Mouse (Mus musculus) hindbrain, embryonic 11.5 days (tissue): ENCODE measurements at regions not wholly inside any gene's neighbourhood (a gene's known extent, or its start where the extent isn't known, plus 50 kb on each side); places are given as distances from the start of the nearest gene placed in this dataset.
"Not testable (repeated sequence)": the region's sequence is repeated elsewhere in the genome, so short reads cannot be mapped to it uniquely, and the experiment has no call there.

Source experiments
- ATAC-seq: fragments of 200-750 bp; cut with Nextera tagmentation; 2 replicates; pipeline ENCODE4 v1.8.0; 2017; ENCODE audit warnings: mild to moderate bottlenecking, moderate TSS enrichment, moderate library complexity; ENCODE audit not compliant: low FRiP score
- DNase-seq: peaks from one replicate; pipeline ENCODE4 v3.0.0-alpha.2; 2015; ENCODE audit warnings: low spot score
- H3K27ac ChIP-seq: fragments of 300-500 bp; sonication (generic); 2 replicates; pipeline ENCODE4 v1.5.1; 2014; ENCODE audit warnings: mild to moderate bottlenecking, low read depth, low read length
- H3K27me3 ChIP-seq: fragments of 300-500 bp; sonication (generic); 2 replicates; pipeline ENCODE4 v1.6.1; 2014; ENCODE audit warnings: mild to moderate bottlenecking, low read length, moderate library complexity, mixed read lengths; ENCODE audit not compliant: control insufficient read depth, insufficient read depth
- H3K36me3 ChIP-seq: fragments of 300-500 bp; sonication (generic); 2 replicates; pipeline ENCODE4 v1.6.1; 2014; ENCODE audit warnings: mild to moderate bottlenecking, low read length, moderate library complexity, mixed read lengths; ENCODE audit not compliant: control insufficient read depth, insufficient read depth
- H3K4me1 ChIP-seq: fragments of 300-500 bp; sonication (generic); replicated peaks from 2 replicates; pipeline ENCODE4 v1.6.1; 2014; ENCODE audit warnings: low read length, mixed read lengths; ENCODE audit not compliant: control insufficient read depth, insufficient read depth
- H3K4me2 ChIP-seq: fragments of 300-500 bp; sonication (generic); replicated peaks from 2 replicates; pipeline ENCODE4 v1.6.1; 2014; ENCODE audit warnings: mild to moderate bottlenecking, low read depth, low read length
- H3K4me3 ChIP-seq: fragments of 300-500 bp; sonication (generic); 2 replicates; pipeline ENCODE4 v1.5.1; 2014; ENCODE audit warnings: low read depth, low read length
- H3K9ac ChIP-seq: fragments of 300-500 bp; sonication (generic); 2 replicates; pipeline ENCODE4 v1.6.1; 2014; ENCODE audit warnings: low read depth, low read length
- H3K9me3 ChIP-seq: fragments of 300-500 bp; sonication (generic); 2 replicates; pipeline ENCODE4 v1.6.1; 2016; ENCODE audit warnings: low read length; ENCODE audit not compliant: control insufficient read depth
- WGBS: fragments of 180-500 bp; shearing (Covaris S2); extraction: QIAGEN DNeasy Blood & Tissue Kit; methylation state at CpG from one replicate; pipeline ENCODE4 v1.1.7; 2014; 5-methylcytosine and 5-hydroxymethylcytosine counted together

- ATAC-seq, H3K36me3 ChIP-seq, H3K4me3 ChIP-seq, DNase-seq, H3K9me3 ChIP-seq, H3K9ac ChIP-seq, H3K27ac ChIP-seq, H3K27me3 ChIP-seq, H3K4me1 ChIP-seq, H3K4me2 ChIP-seq: not testable (repeated sequence)
- 95% methylated on average over 8 of the region's 11 CpGs for WGBS
These were observed 75.8 kb downstream of the Dusp6 start for GRCm38 (mm10) chr10:99338790-99339189.

GRCm38 (mm10) chr10:99339291-99339912, 76.4 kb downstream of the Dusp6 start:
- WGBS: 95% methylated on average over 8 of the region's 19 CpGs
- not testable (repeated sequence) for H3K27me3 ChIP-seq, H3K36me3 ChIP-seq, H3K27ac ChIP-seq, ATAC-seq, H3K9me3 ChIP-seq, DNase-seq, H3K9ac ChIP-seq, H3K4me2 ChIP-seq, H3K4me1 ChIP-seq, H3K4me3 ChIP-seq

- no CpG with 5 or more reads among the region's 25 CpGs for WGBS
- ATAC-seq: not testable (repeated sequence)
These were observed 77.0 kb downstream of the Dusp6 start for GRCm38 (mm10) chr10:99340057-99340456.

GRCm38 (mm10) chr10:99349125-99349716, 86.2 kb downstream of the Dusp6 start:
- DNase-seq: no peak
- Histone ChIP-seq H3K9me3 (no peaks in the 10 kb centered on the region), H3K27ac (no peak overlapping the region), H3K4me3 (no peak overlapping the region), H3K4me2 (no peak overlapping the region), H3K9ac (no peak overlapping the region), H3K4me1 (no peaks in the 10 kb centered on the region), H3K27me3 (no peaks in the 10 kb centered on the region), H3K36me3 (no peaks in the 10 kb centered on the region)
- WGBS: 69% methylated on average over 3 of the region's 3 CpGs
- ATAC-seq: no peak

More at GRCm38 (mm10) chr10:99340057-99340456, 77.0 kb downstream of the Dusp6 start:
- DNase-seq, H3K4me1 ChIP-seq, H3K4me2 ChIP-seq, H3K36me3 ChIP-seq, H3K27me3 ChIP-seq, H3K4me3 ChIP-seq, H3K9me3 ChIP-seq, H3K27ac ChIP-seq, H3K9ac ChIP-seq: not testable (repeated sequence)

GRCm38 (mm10) chr10:99353541-99354292, 90.7 kb downstream of the Dusp6 start:
- no peak overlapping the region for H3K9ac ChIP-seq
- H3K4me3 ChIP-seq: no peak overlapping the region
- H3K4me1 ChIP-seq: no peaks in the 10 kb centered on the region
- ATAC-seq (no peak), DNase-seq (no peak)
- no peaks in the 10 kb centered on the region for H3K36me3 ChIP-seq
- no peaks in the 10 kb centered on the region for H3K9me3 ChIP-seq
- no peak overlapping the region for H3K27ac ChIP-seq
- no peaks in the 10 kb centered on the region for H3K27me3 ChIP-seq
- 47% methylated on average over 18 of the region's 18 CpGs for WGBS
- no peak overlapping the region for H3K4me2 ChIP-seq

GRCm38 (mm10) chr10:99354352-99354751, 91.3 kb downstream of the Dusp6 start:
- Histone ChIP-seq H3K4me2 (no peak overlapping the region), H3K27me3 (no peaks in the 10 kb centered on the region)

DNA sequence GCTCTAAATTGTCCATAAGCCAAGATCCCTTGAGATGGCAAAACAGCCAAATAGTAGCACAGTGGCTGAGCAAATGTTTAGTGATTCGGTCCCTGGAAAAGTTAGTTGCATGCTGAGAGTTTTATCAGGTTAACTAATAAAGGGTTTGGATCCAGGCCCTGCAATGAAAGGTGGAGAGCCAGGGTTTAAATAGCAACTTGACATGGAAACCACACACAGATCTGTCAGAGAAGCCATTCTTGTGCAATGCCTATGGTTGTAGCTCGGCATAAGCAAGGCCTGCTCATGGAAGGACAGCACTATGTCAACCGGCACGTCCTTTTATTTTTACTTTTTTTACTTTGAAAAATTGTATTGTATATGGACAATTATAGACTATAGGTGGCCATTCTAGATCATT, 92.3 kb downstream of the Dusp6 start:
- ATAC-seq (no peak), DNase-seq (no peak)
- Histone ChIP-seq H3K4me2 (no peak overlapping the region), H3K9ac (no peak overlapping the region), H3K27me3 (no peaks in the 10 kb centered on the region), H3K4me3 (no peak overlapping the region), H3K4me1 (no peaks in the 10 kb centered on the region), H3K36me3 (no peaks in the 10 kb centered on the region), H3K27ac (no peak overlapping the region), H3K9me3 (no peaks in the 10 kb centered on the region)
- WGBS: 89% methylated on average over 4 of the region's 4 CpGs

More at GRCm38 (mm10) chr10:99354352-99354751, 91.3 kb downstream of the Dusp6 start:
- no peak overlapping the region for H3K9ac ChIP-seq
- 84% methylated on average over 2 of the region's 2 CpGs for WGBS
- ATAC-seq (no peak), DNase-seq (no peak)
- H3K4me3 ChIP-seq: no peak overlapping the region
- H3K27ac ChIP-seq: no peak overlapping the region
- H3K9me3 ChIP-seq: no peaks in the 10 kb centered on the region
- H3K36me3 ChIP-seq: no peaks in the 10 kb centered on the region
- no peaks in the 10 kb centered on the region for H3K4me1 ChIP-seq

DNA sequence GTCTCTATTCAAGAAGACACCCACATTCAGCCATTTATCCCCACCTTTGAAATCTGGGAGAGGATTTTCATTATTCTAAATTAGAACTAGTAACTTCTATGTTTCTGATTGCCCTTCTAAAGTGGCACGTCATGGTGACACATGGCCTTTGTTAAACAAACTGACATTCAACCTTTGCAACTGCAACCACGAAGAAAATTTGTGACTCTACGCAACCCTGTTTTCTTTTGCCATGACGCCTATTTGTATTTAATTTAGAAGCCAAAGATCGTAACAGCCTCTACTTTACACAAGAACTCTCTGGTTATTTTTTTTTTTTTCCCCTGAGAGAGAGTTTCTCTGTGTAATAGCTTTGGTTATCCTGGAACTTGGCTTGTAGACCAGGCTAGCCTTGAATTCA, 93.2 kb downstream of the Dusp6 start:
- no peaks in the 10 kb centered on the region for H3K27me3 ChIP-seq
- no peaks in the 10 kb centered on the region for H3K36me3 ChIP-seq
- H3K9ac ChIP-seq: no peak overlapping the region
- ATAC-seq: no peak
- H3K27ac ChIP-seq: no peak overlapping the region
- DNase-seq: no peak
- H3K9me3 ChIP-seq: no peaks in the 10 kb centered on the region
- H3K4me2 ChIP-seq: no peak overlapping the region
- no peak overlapping the region for H3K4me3 ChIP-seq
- no peaks in the 10 kb centered on the region for H3K4me1 ChIP-seq
- WGBS: 76% methylated on average over 5 of the region's 5 CpGs

- ATAC-seq (no peak), DNase-seq (no peak)
- Histone ChIP-seq H3K27me3 (no peaks in the 10 kb centered on the region), H3K36me3 (no peaks in the 10 kb centered on the region), H3K4me2 (no peak overlapping the region), H3K4me1 (no peaks in the 10 kb centered on the region), H3K9me3 (no peaks in the 10 kb centered on the region), H3K9ac (no peak overlapping the region), H3K27ac (no peak overlapping the region), H3K4me3 (no peak overlapping the region)
- 90% methylated on average over 3 of the region's 3 CpGs for WGBS
These were observed 93.9 kb downstream of the Dusp6 start for GRCm38 (mm10) chr10:99356883-99357282.
